Mouse (Mus musculus) heart, embryonic 11.5 days (tissue): ENCODE measurements around the gene Deup1. TPM values are rescaled to one million over a fixed set of nuclear protein-coding genes. Genes with fewer than 3 reads are reported as not detected.
"Not testable (repeated sequence)": the region's sequence is repeated elsewhere in the genome, so short reads cannot be mapped to it uniquely, and the experiment has no call there.

Experiments used
- ATAC-seq: fragments of 200-750 bp; cut with Nextera tagmentation; replicated peaks from 2 replicates; pipeline ENCODE4 v1.8.0; 2017; ENCODE audit warnings: moderate library complexity; ENCODE audit not compliant: insufficient number of reproducible peaks, low FRiP score, low TSS enrichment
- H3K27ac ChIP-seq: fragments of 300-500 bp; sonication (generic); 2 replicates; pipeline ENCODE4 v1.5.1; 2014; ENCODE audit warnings: mild to moderate bottlenecking, low read depth, low read length
- H3K27me3 ChIP-seq: fragments of 300-500 bp; sonication (generic); 2 replicates; pipeline ENCODE4 v1.6.1; 2014; ENCODE audit warnings: mild to moderate bottlenecking, low read length, mixed read lengths; ENCODE audit not compliant: control insufficient read depth, insufficient read depth
- H3K36me3 ChIP-seq: fragments of 300-500 bp; sonication (generic); 2 replicates; pipeline ENCODE4 v1.6.1; 2014; ENCODE audit warnings: mild to moderate bottlenecking, low read length, moderate library complexity, mixed read lengths; ENCODE audit not compliant: control insufficient read depth, insufficient read depth
- H3K4me1 ChIP-seq: fragments of 300-500 bp; sonication (generic); 2 replicates; pipeline ENCODE4 v1.6.1; 2014; ENCODE audit warnings: low read length; ENCODE audit not compliant: control insufficient read depth, insufficient read depth
- H3K4me2 ChIP-seq: fragments of 300-500 bp; sonication (generic); 2 replicates; pipeline ENCODE4 v1.6.1; 2014; ENCODE audit warnings: mild to moderate bottlenecking, moderate library complexity
- H3K4me3 ChIP-seq: fragments of 300-500 bp; sonication (generic); 2 replicates; pipeline ENCODE4 v1.5.1; 2014; ENCODE audit warnings: low read depth, low read length
- H3K9ac ChIP-seq: fragments of 300-500 bp; sonication (generic); 2 replicates; pipeline ENCODE4 v1.6.1; 2014; ENCODE audit warnings: mild to moderate bottlenecking, low read depth, low read length, moderate library complexity
- H3K9me3 ChIP-seq: fragments of 300-500 bp; sonication (generic); replicated peaks from 2 replicates; pipeline ENCODE4 v1.6.1; 2016; ENCODE audit warnings: low read length; ENCODE audit not compliant: control insufficient read depth
- WGBS: fragments of 180-500 bp; shearing (Covaris S2); extraction: QIAGEN DNeasy Blood & Tissue Kit; methylation state at CpG from one replicate; pipeline ENCODE4 v1.1.7; 2014; ENCODE audit not compliant: insufficient replicate concordance; 5-methylcytosine and 5-hydroxymethylcytosine counted together
- polyA plus RNA-seq: library from polyadenylated mRNA; unstranded; fragments of >200 nt; fragmentation: Nextera tagmentation; extraction: Ambion mirVana; gene quantifications from 2 replicates; pipeline ENCODE4 v1.2.1, GENCODE M21; 2014

Deup1 gene
- polyA plus RNA-seq, 1 experiment from 2014 or later, result 0.13 TPM

DNA sequence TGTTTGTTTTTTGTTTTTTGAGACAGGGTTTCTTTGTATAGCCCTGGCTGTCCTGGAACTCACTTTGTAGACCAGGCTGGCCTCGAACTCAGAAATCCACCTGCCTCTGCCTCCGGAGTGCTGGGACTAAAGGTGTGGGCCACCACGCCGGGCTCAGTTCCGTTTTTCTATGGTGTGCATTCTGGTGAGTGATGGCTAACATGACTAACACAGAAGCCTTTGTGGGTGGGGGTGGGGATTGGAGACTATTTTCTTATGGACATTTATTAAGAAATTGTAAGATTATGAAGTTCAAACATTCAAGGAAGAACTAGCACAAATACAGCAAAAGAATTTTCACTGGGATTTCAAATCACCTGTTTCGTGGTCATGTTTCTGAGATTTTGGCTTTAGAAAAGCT is 76.7 kb downstream of the Deup1 start:
- not testable (repeated sequence) for H3K9me3 ChIP-seq, H3K4me1 ChIP-seq, H3K27me3 ChIP-seq, H3K9ac ChIP-seq, ATAC-seq, H3K36me3 ChIP-seq, H3K27ac ChIP-seq, H3K4me3 ChIP-seq, H3K4me2 ChIP-seq
- WGBS, result 83% methylated on average over 6 of the region's 6 CpGs

DNA sequence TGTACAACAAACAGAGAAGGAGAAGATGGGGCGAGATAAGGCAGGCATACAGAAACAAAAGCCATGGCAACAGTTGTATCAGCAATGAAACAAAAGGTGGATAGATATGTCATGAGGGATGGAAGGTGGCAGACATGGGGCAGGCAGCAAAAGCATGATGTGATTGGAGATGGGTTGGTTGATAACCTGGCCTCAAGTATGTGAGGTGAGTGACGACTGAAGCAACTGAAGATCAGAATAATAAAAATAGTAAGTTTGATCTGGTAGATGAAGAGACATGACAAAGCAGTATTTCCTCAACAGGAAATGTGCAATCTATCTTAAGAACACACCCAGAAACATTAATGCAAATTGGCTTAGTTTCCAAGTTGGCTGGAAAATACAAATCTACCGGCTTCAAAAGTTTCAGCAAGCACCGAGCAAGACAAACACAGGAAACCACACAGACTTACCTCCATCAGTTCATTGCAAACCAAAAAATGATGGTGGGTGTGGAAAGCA is 77.2 kb downstream of the Deup1 start:
- H3K27me3 ChIP-seq, result no peaks in the 10 kb centered on the region
- no peaks in the 10 kb centered on the region for H3K9me3 ChIP-seq
- no peaks in the 10 kb centered on the region for H3K36me3 ChIP-seq
- H3K4me2 ChIP-seq, result no peak overlapping the region
- no peak overlapping the region for H3K9ac ChIP-seq
- ATAC-seq, result no peak
- no peak overlapping the region for H3K27ac ChIP-seq
- WGBS, result 81% methylated on average over 4 of the region's 4 CpGs
- H3K4me3 ChIP-seq, result no peak overlapping the region
- H3K4me1 ChIP-seq, result no peaks in the 10 kb centered on the region

DNA sequence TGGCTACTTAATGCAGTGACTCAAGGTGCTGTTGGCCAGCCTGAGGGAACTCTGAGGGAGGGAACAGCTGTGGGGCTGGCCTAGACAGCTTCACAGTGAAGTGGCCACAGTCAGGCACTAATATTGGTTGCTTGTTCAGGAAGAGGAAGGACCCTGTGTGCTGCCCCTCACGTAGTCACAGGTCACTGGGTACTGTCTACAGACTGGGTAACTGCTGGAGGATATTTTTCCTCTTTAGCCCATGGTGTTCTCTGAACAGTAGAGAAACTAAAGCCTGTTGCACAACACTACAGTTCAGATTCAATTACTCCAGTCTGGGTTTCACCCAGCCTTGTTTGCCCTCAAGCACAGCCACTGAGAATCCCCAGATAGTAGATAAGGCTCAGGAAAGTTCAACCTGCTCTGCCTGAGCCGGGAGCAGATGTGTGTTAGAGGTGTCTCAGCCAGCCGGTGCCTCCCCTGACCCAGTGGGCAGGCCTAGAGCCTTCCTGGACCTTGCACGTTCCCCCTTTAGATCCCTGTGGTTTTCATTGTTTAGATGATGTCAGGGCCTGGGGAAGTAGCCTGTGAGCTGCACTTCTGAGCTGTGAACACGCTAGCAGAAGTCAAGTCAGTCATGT is 85.9 kb downstream of the Deup1 start:
- no peaks in the 10 kb centered on the region for H3K36me3 ChIP-seq
- no peak overlapping the region for H3K27ac ChIP-seq
- H3K9me3 ChIP-seq, result no peaks in the 10 kb centered on the region
- no peak for ATAC-seq
- WGBS, result 43% methylated on average over 5 of the region's 5 CpGs
- no peaks in the 10 kb centered on the region for H3K27me3 ChIP-seq
- H3K4me3 ChIP-seq, result no peak overlapping the region
- peaks cover 9% of the 10 kb centered on the region for H3K4me1 ChIP-seq
- H3K9ac ChIP-seq, result no peak overlapping the region
- no peak overlapping the region for H3K4me2 ChIP-seq

DNA sequence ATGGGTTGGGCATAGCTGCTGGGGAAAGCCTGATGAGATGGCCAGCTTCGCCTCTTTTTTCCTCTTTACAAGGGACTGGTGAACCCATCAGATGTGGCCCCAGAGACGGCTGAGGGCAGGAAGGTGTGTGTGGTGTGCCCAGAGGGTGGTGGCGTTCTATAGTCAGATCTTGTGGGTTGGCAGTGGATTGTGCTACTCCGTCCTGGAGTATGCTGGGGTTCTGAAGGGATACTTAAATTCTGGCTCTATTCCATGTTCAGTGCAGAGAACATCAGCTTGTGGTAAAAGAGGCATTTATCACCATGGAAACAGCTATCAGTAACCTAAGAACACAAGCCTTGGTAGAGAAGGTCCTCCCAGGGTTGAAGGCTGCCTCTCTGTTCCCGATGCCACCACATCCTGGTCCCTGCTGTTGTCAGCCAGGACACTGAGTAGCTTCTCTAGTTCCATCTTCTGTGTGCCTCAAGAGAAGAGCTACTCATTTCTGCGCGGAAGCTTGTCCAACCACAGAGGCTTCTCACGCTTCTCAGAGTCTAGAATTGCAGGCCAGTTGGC is 88.7 kb downstream of the Deup1 start:
- no peak overlapping the region for H3K9ac ChIP-seq
- H3K9me3 ChIP-seq, result no peaks in the 10 kb centered on the region
- no peak overlapping the region for H3K27ac ChIP-seq
- ATAC-seq, result no peak
- 79% methylated on average over 8 of the region's 8 CpGs for WGBS
- peaks cover 27% of the 10 kb centered on the region for H3K4me1 ChIP-seq
- H3K27me3 ChIP-seq, result no peaks in the 10 kb centered on the region
- no peak overlapping the region for H3K4me3 ChIP-seq
- H3K36me3 ChIP-seq, result no peaks in the 10 kb centered on the region
- H3K4me2 ChIP-seq, result no peak overlapping the region

DNA sequence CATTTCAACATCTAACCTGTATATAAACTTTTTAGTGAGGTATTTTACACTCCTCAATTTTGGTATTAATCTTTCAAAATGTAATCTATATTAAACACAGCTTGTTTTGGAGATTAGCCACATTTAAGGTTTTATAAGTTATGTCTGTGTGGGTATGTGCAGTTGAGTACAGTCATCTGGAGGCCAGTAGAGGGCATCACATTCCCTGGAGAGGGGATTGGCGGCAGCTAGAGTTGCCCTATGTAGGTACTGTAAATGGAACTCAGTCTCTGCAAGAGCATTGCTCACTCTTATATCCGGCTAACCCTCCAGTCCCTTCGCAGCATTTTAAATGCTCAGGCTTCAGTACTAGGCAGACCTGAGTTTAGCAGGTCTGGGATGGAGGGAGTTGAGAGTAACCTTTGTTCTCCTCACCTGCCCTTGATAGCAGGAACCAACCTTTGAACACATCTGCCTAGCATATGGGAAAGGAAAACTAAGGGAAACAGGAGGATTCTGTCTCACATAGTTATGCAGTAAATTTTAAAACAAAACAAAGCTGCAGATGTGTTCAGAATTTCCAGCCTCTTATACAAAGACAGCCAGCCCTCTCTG is 90.2 kb downstream of the Deup1 start:
- no peak overlapping the region for H3K27ac ChIP-seq
- H3K9me3 ChIP-seq, result no peaks in the 10 kb centered on the region
- H3K9ac ChIP-seq, result no peak overlapping the region
- peaks cover 37% of the 10 kb centered on the region for H3K4me1 ChIP-seq
- H3K4me2 ChIP-seq, result no peak overlapping the region
- ATAC-seq, result no peak
- no peaks in the 10 kb centered on the region for H3K27me3 ChIP-seq
- no peaks in the 10 kb centered on the region for H3K36me3 ChIP-seq
- 90% methylated on average over 3 of the region's 3 CpGs for WGBS
- H3K4me3 ChIP-seq, result no peak overlapping the region

DNA sequence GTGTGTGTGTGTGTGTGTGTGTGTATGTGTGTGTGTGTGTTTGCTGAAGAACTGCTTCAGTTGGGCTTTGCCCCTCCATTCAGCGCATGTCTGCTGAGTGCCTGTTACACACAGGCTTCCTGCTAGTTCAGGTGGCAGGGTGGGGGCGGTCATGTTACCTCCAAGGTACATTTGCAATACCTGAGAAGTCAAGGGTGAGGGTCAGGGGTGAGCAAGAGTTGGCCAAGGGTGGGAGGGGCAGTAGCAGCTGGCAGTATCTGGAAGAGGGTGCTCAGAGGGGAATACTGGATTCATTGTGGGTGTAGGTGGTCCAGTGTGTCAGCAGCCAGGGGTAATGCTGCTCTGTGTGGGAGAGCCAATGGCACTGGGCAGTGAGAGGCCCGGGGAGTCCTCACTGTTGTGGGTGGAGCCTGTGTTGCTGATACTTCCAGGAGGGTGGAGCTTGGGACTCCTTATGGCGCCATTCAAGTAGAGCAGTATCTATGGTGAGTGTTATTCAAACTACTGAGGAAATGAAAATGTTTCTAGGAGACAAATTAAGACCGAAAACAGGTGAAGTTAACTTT is 90.8 kb downstream of the Deup1 start:
- Histone ChIP-seq H3K27ac (no peak overlapping the region), H3K4me3 (no peak overlapping the region), H3K9me3 (no peaks in the 10 kb centered on the region), H3K9ac (no peak overlapping the region), H3K36me3 (no peaks in the 10 kb centered on the region), H3K4me2 (no peak overlapping the region), H3K4me1 (peaks cover 33% of the 10 kb centered on the region), H3K27me3 (no peaks in the 10 kb centered on the region)
- no peak for ATAC-seq
- 82% methylated on average over 5 of the region's 5 CpGs for WGBS

DNA sequence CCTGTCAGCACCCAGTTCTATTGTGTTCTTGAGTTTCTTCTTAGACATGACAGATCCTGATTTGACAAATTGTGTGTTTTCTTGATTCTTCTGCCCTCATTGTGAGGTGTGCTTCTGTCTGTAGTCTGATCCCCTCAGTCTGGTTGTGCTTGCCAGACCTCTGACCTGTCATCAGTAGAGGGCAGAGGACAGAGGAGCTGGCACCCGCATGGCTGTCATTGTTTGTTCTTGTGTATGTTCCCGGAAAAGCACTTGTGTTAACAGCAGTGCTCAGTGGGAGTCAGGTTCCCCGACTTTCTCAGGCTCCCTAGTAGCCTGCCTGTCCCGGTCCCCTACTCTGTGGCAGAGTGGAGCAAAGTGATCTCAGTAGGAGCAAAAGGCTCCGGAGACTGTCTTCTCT is 92.3 kb downstream of the Deup1 start:
- Histone ChIP-seq H3K4me1 (peaks cover 37% of the 10 kb centered on the region), H3K9me3 (no peaks in the 10 kb centered on the region), H3K27ac (no peak overlapping the region), H3K9ac (no peak overlapping the region), H3K36me3 (no peaks in the 10 kb centered on the region), H3K4me2 (no peak overlapping the region), H3K27me3 (no peaks in the 10 kb centered on the region), H3K4me3 (no peak overlapping the region)
- WGBS, result 36% methylated on average over 5 of the region's 5 CpGs
- no peak for ATAC-seq

DNA sequence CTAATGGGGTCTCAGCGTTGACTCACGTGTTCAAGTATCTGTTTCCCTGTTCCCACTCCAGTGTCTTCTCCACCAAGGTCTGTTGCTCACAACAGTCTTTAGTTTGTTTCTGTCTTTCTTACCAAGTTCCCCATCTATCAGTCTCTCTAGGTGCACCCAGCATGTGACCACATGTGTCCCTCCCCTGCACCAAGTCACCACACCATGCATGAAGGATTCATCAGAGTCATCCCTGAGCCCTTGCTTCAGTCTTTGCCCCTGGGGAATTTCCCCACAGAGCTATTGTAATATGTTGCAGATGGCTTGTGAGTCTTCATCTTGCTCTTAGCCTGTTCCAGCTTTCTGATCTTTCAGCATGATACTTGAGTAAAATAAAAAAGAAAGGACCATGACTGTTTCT is 93.6 kb downstream of the Deup1 start:
- no peaks in the 10 kb centered on the region for H3K9me3 ChIP-seq
- H3K4me3 ChIP-seq, result no peak overlapping the region
- no peak overlapping the region for H3K9ac ChIP-seq
- H3K36me3 ChIP-seq, result no peaks in the 10 kb centered on the region
- no peak for ATAC-seq
- no peak overlapping the region for H3K4me2 ChIP-seq
- H3K27ac ChIP-seq, result no peak overlapping the region
- H3K27me3 ChIP-seq, result no peaks in the 10 kb centered on the region
- peaks cover 50% of the 10 kb centered on the region for H3K4me1 ChIP-seq
- 66% methylated on average over 2 of the region's 2 CpGs for WGBS
